Mouse (Mus musculus) ES-Bruce4 (cell line): ENCODE measurements around the gene Ptges.

ENCODE experiments used
- CTCF ChIP-seq: IDR thresholded peaks from one replicate; pipeline ENCODE4 v1.8.1; 2011; ENCODE audit warnings: low read depth, low read length
- EP300 ChIP-seq: IDR thresholded peaks from 2 replicates; pipeline ENCODE4 v1.6.1; 2011; ENCODE audit warnings: low read depth, low read length; ENCODE audit not compliant: insufficient read depth

DNA sequence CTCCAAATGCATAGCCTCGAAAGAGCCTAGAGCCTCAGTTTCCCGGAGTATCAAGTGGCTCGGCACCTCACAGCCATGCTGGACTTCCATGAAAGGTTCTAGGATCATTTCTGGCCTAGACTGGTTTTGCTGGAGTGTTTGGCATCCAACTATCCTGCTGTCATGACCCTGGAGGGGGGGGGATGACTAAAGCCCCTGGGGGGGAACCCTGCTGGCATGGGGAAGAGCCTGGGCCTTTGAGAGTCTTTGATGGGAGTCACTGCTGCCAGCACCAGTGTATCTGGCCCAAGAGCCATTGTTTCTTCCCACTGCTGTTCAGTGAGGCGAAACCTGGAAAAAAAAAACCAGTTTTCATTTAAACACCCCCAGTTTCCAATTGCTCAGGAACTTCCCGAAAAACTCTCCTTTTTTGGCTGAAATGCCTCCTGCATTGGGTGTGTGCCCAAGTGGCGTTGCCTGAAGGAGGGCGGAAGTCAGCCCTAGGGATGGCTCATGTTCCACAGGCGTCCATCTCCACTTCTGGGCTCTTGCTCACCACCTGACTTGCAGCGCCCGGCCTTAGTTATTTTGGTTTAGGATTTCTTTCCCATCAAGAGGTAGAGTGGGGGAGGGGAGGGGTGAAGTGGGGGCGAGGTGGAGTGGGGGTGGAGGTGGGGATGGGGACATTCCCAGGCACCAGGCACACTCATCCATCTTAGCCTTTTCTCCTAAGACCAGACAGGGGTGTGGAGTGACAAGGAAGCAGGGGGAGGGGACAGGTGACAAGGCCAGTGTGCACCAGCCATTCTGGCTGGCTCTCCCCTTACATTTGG, 53.8 kb downstream of the Ptges start:
- no peak for TF ChIP-seq CTCF
- TF ChIP-seq EP300 = no peak
